Mouse (Mus musculus) megakaryocyte, embryonic 14.5 days (primary cell): ENCODE measurements around the gene Fermt1.

Experiments
- FLI1 ChIP-seq: IDR thresholded peaks from 2 replicates; pipeline ENCODE4 v1.6.1; 2012; ENCODE audit warnings: low read length, inconsistent platforms, mixed read lengths
- GATA1 ChIP-seq: IDR thresholded peaks from 3 replicates; pipeline ENCODE4 v1.6.1; 2012; ENCODE audit warnings: mixed read lengths, low read length, inconsistent platforms, borderline replicate concordance

- TF ChIP-seq GATA1 (no peak), FLI1 (no peak)
These were observed 27.6 kb upstream of the Fermt1 start for GRCm38 (mm10) chr2:132973346-132973745.
